Comparison of ENCODE assay signal across 12 mouse cellular contexts in the genomic region with DNA sequence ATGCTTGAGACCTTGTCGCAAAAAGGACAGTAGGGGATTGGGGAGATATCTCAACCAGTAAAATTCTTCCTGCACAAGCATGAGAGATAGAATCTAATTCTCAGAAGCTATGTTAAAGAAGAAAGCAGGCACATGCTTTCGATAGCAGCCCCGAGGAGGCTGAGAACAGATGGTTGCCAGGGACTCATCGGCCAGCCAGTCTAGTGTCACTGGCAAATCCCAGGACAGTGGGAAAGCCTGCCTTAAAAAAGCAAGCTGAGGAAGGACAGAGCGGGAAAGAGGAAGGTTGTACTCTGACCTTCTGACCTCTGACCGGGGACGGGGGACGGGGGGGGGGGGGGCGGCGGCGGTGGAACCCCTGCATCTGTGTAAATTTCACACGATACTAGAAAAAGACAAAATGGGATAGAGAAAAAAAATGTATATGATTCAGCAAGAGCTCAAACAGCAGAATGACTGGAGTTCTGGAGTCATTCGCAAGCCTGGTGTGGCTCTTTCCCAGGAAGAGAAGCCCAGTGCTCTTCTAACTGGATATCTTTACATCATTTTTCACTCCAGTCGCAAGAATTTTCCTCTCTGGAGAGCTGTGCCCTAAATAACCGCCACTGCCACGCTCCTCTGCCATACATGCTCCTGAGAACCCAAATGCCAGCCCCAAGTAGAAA. TPM values are rescaled to one million over a fixed set of nuclear protein-coding genes. Genes with fewer than 3 reads are reported as not detected.
A peak's percentile ranks its signal among the peaks of the same experiment; 100 is the strongest.
DNase-seq lines count a peak whose midpoint lies in the region; ATAC-seq and TF ChIP-seq lines count a peak whose summit lies in the region.
"Had no signal": no experiment of that assay in that cellular context is flagged by ENCODE, and none has a peak within 500 bp of the region (broad histone marks: within the 10 kb centered on the region; RNA-seq: fewer than 3 reads in every experiment).

No protein-coding gene starts in this region.

- no peak for ATAC-seq in hindbrain, embryonic 12.5 days (ENCODE audit: low FRiP score)
- no peak for ATAC-seq in lung, postnatal 0 days
- ATAC-seq in neural tube, embryonic 15.5 days (ENCODE audit: low FRiP score), result no peak
- ATAC-seq: forebrain, embryonic 16.5 days; intestine, embryonic 16.5 days; liver, postnatal 0 days had no signal

- H3K4me3 ChIP-seq in hindbrain, embryonic 10.5 days, result no peak overlapping the region; the same call in 1 of the 2 replicates
- no peak overlapping the region for H3K4me3 ChIP-seq in hindbrain, embryonic 12.5 days
- no peak overlapping the region for H3K4me3 ChIP-seq in lung, postnatal 0 days (ENCODE audit: low read depth, low read length)
- no peak overlapping the region for H3K4me3 ChIP-seq in neural tube, embryonic 15.5 days (replicated peaks)

- DNase-seq in cerebellum, postnatal 10 days, result peak; percentile 23 to 35
- no peak for DNase-seq in cerebellum, adult 8-10 months
- DNase-seq in hindbrain, embryonic 10.5 days (ENCODE audit: low spot score), result peak; percentile 32
- DNase-seq in lung, postnatal 0 days (ENCODE audit: low spot score), result no peak
- no peak for DNase-seq in lung, postnatal 10 days
- no peak for DNase-seq in right cerebral cortex, postnatal 25 days
- DNase-seq: adrenal gland, adult 8-10 months; liver, postnatal 0 days had no signal

- H3K4me2 ChIP-seq in hindbrain, embryonic 12.5 days (replicated peaks), result no peak overlapping the region; the same call in 1 of the 2 replicates
- 0 out of 2 replicates have a peak overlapping the region, but pooled peaks have one; percentile 3 for H3K4me2 ChIP-seq in lung, postnatal 0 days (replicated peaks; ENCODE audit: low read depth, low read length)
- H3K4me2 ChIP-seq in neural tube, embryonic 15.5 days, result peak overlapping the region; percentile 23

- peaks cover 19% of the 10 kb centered on the region for H3K4me1 ChIP-seq in hindbrain, embryonic 10.5 days (replicated peaks)
- peaks cover 8% of the 10 kb centered on the region for H3K4me1 ChIP-seq in hindbrain, embryonic 12.5 days
- no peaks in the 10 kb centered on the region for H3K4me1 ChIP-seq in lung, postnatal 0 days (ENCODE audit: insufficient read depth, low read depth, low read length)
- H3K4me1 ChIP-seq in neural tube, embryonic 15.5 days, result peaks cover 13% of the 10 kb centered on the region

- no peak overlapping the region for H3K9ac ChIP-seq in hindbrain, embryonic 12.5 days
- H3K9ac ChIP-seq in lung, postnatal 0 days (replicated peaks; ENCODE audit: low read depth), result no peak overlapping the region
- no peak overlapping the region for H3K9ac ChIP-seq in neural tube, embryonic 15.5 days (replicated peaks)
- H3K9ac ChIP-seq: liver, postnatal 0 days had no signal

- TF ChIP-seq EP300 in lung, postnatal 0 days (IDR thresholded peaks at IDR 0.05), result no peak

- H3K27me3 ChIP-seq in hindbrain, embryonic 10.5 days (ENCODE audit: insufficient read depth, poor library complexity, severe bottlenecking), result no peaks in the 10 kb centered on the region
- H3K27me3 ChIP-seq in hindbrain, embryonic 12.5 days, result no peaks in the 10 kb centered on the region
- no peaks in the 10 kb centered on the region for H3K27me3 ChIP-seq in lung, postnatal 0 days (replicated peaks; ENCODE audit: insufficient read depth, low read length)
- no peaks in the 10 kb centered on the region for H3K27me3 ChIP-seq in neural tube, embryonic 15.5 days (replicated peaks)

- H3K36me3 ChIP-seq in hindbrain, embryonic 10.5 days, result no peaks in the 10 kb centered on the region
- no peaks in the 10 kb centered on the region for H3K36me3 ChIP-seq in hindbrain, embryonic 12.5 days
- no peaks in the 10 kb centered on the region for H3K36me3 ChIP-seq in lung, postnatal 0 days (ENCODE audit: insufficient read depth, low read length)
- no peaks in the 10 kb centered on the region for H3K36me3 ChIP-seq in neural tube, embryonic 15.5 days

- TF ChIP-seq CTCF in lung, postnatal 0 days (IDR thresholded peaks at IDR 0.05), result no peak

- peak overlapping the region; percentile 68 for H3K27ac ChIP-seq in hindbrain, embryonic 10.5 days
- H3K27ac ChIP-seq in hindbrain, embryonic 12.5 days, result no peak overlapping the region
- H3K27ac ChIP-seq in lung, postnatal 0 days (ENCODE audit: low read length), result no peak overlapping the region
- no peak overlapping the region for H3K27ac ChIP-seq in neural tube, embryonic 15.5 days (replicated peaks)

- H3K9me3 ChIP-seq in hindbrain, embryonic 10.5 days, result no peaks in the 10 kb centered on the region
- no peaks in the 10 kb centered on the region for H3K9me3 ChIP-seq in hindbrain, embryonic 12.5 days (replicated peaks)
- H3K9me3 ChIP-seq in lung, postnatal 0 days (ENCODE audit: low read length), result no peaks in the 10 kb centered on the region
- no peaks in the 10 kb centered on the region for H3K9me3 ChIP-seq in neural tube, embryonic 15.5 days (replicated peaks)

- WGBS in hindbrain, embryonic 10.5 days, result 48% methylated on average over 16 of the region's 16 CpGs
- WGBS in hindbrain, embryonic 12.5 days, result 41% methylated on average over 16 of the region's 16 CpGs
- WGBS in lung, postnatal 0 days, result 46% methylated on average over 15 of the region's 16 CpGs
- WGBS in neural tube, embryonic 15.5 days, result 43% methylated on average over 13 of the region's 16 CpGs

RNA-seq across cellular contexts. Expression of gene Nudt4, which starts 46.9 kb away (rescaled TPM):
- polyA plus RNA-seq in hindbrain, embryonic 10.5 days (2016; fragmentation: Nextera tagmentation; extraction: Ambion mirVana), result 76.4 and 86.5 TPM in 2 replicates
- 123 and 126 TPM in 2 replicates for polyA plus RNA-seq in hindbrain, embryonic 12.5 days (2016; fragmentation: Nextera tagmentation; extraction: Ambion mirVana)
- 50.3 and 53.9 TPM in 2 replicates for polyA plus RNA-seq in lung, postnatal 0 days (2015; fragmentation: Nextera tagmentation; extraction: Ambion mirVana)
- 73.5 and 75.5 TPM in 2 replicates for polyA plus RNA-seq in neural tube, embryonic 15.5 days (2015; fragmentation: Nextera tagmentation; extraction: Ambion mirVana)

Comparison
In these comparisons a context has a peak if more than half of its experiments do, and no peak if none do; other contexts are left out.
1. DNase-seq: peak in cerebellum, postnatal 10 days (2 of 2) and hindbrain, embryonic 10.5 days (single experiment); none in cerebellum, adult 8-10 months (single experiment), lung, postnatal 0 days (single experiment), lung, postnatal 10 days (single experiment) and right cerebral cortex, postnatal 25 days (single experiment).